In the genomic region with DNA sequence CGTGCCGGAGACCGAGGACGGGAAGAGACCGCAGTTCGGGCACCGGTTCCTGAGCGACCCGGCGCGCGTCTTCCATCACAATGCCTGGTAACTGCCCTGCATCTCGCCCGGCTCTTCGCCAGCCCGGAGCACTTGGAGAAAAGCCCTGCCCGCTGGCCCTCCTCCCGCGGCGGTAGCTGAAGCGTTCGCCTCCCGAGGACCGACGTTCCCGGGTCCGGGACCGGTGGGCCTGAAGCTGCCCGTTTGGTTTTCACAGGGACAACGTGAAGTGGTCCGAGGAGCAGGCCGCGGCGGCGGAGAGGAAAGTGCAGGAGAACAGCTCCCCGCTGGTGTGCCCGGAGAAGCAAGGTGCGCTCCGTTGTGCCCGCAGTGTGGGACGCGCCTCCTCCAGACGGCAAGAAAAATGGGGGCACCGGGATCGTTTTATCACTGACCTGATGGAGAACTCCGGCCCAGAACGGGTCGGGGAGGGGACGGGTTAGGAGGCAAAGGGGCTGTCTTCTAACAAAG, we compare ENCODE assay signal across 8 mouse cellular contexts. TPM values are rescaled to one million over a fixed set of nuclear protein-coding genes. Genes with fewer than 3 reads are reported as not detected.
DNase-seq lines count a peak whose midpoint lies in the region; ATAC-seq and TF ChIP-seq lines count a peak whose summit lies in the region.

No protein-coding gene starts in this region.

- H3K79me2 ChIP-seq in CH12.LX (replicated peaks; ENCODE audit: control insufficient read depth, extremely low read depth, insufficient read depth, poor library complexity, severe bottlenecking): peaks cover 33% of the 10 kb centered on the region

- peak; percentile 94 for TF ChIP-seq POLR2A in CH12.LX (IDR thresholded peaks at IDR 0.05; ENCODE audit: low read depth, low read length)
- no peak for TF ChIP-seq POLR2A in small intestine, adult 2 months (IDR thresholded peaks at IDR 0.05; ENCODE audit: low read depth, low read length)

- H3K9me3 ChIP-seq in heart, embryonic 14.5 days (ENCODE audit: control insufficient read depth, low read length): 0 out of 2 replicates have a peak, but pooled peaks cover 3% of the 10 kb centered on the region
- H3K9me3 ChIP-seq in CH12.LX (replicated peaks; ENCODE audit: low read length): no peaks in the 10 kb centered on the region
- no peaks in the 10 kb centered on the region for H3K9me3 ChIP-seq in limb, embryonic 15.5 days

- TF ChIP-seq RAD21 in CH12.LX (IDR thresholded peaks at IDR 0.05; ENCODE audit: low read depth, low read length): no peak

- H3K9ac ChIP-seq in heart, embryonic 14.5 days (ENCODE audit: low read length): peak overlapping the region; percentile 87
- H3K9ac ChIP-seq in CH12.LX (ENCODE audit: insufficient read depth, low read depth): peak overlapping the region; percentile 77
- H3K9ac ChIP-seq in limb, embryonic 15.5 days: peak overlapping the region; percentile 57

- peak overlapping the region; percentile 92 for H3K4me2 ChIP-seq in heart, embryonic 14.5 days (ENCODE audit: low read length)
- peak overlapping the region; percentile 87 for H3K4me2 ChIP-seq in CH12.LX (ENCODE audit: insufficient read depth, low read depth, poor library complexity, severe bottlenecking)
- peak overlapping the region; percentile 76 for H3K4me2 ChIP-seq in limb, embryonic 15.5 days

- peak overlapping the region; percentile 89 to 99 for H3K4me3 ChIP-seq in heart, embryonic 14.5 days (ENCODE audit: control insufficient read depth in 1 of 2, insufficient read depth in 1 of 2, low read depth in 1 of 2, low read length in 2 of 2)
- peak overlapping the region; percentile 95 to 100 (median 97) for H3K4me3 ChIP-seq in CH12.LX (replicated peaks in 1 of 3; ENCODE audit: low read depth in 2 of 3, low read length in 2 of 3, poor library complexity in 1 of 3)
- H3K4me3 ChIP-seq in limb, embryonic 15.5 days: peak overlapping the region; percentile 65
- peak overlapping the region; percentile 92 for H3K4me3 ChIP-seq in small intestine, adult 2 months (ENCODE audit: low read depth, low read length)

- no peak for TF ChIP-seq EP300 in CH12.LX (IDR thresholded peaks at IDR 0.05; ENCODE audit: low read length)

- under 1% methylated on average over 49 of the region's 49 CpGs for WGBS in heart, embryonic 14.5 days
- under 1% methylated on average over 48 of the region's 49 CpGs for WGBS in limb, embryonic 15.5 days
- under 1% methylated on average over 49 of the region's 49 CpGs for WGBS in small intestine, adult 2 months

- dilution Hi-C loops in CH12.LX (cut with MboI; ENCODE audit: extremely low pct_ligation_motif_present, extremely low pct_unique_long_range_greater_than_20kb, low sequenced_read_pairs): no loop called here

- H3K4me1 ChIP-seq in heart, embryonic 14.5 days (ENCODE audit: control insufficient read depth in 2 of 2, insufficient read depth in 2 of 2, low read length in 2 of 2): peaks cover 3 to 11% of the 10 kb centered on the region in 2 experiments; a peak in 3 of 4 replicates
- H3K4me1 ChIP-seq in CH12.LX (ENCODE audit: control insufficient read depth in 1 of 2, insufficient read depth in 2 of 2): peaks cover 5 to 28% of the 10 kb centered on the region in 2 experiments
- H3K4me1 ChIP-seq in limb, embryonic 15.5 days: peaks cover 12% of the 10 kb centered on the region
- H3K4me1 ChIP-seq in small intestine, adult 2 months (ENCODE audit: control insufficient read depth, insufficient read depth, insufficient read length, low read length): peaks cover 4% of the 10 kb centered on the region; the same call in 1 of the 2 replicates

- no peak overlapping the region for H3K27ac ChIP-seq in heart, embryonic 14.5 days (replicated peaks in 1 of 2; ENCODE audit: control insufficient read depth in 1 of 2, insufficient read depth in 1 of 2, low read depth in 2 of 2, low read length in 2 of 2)
- H3K27ac ChIP-seq in CH12.LX (ENCODE audit: insufficient read depth, low read depth): 0 out of 2 replicates have a peak overlapping the region, but pooled peaks have one; percentile 3
- no peak overlapping the region for H3K27ac ChIP-seq in limb, embryonic 15.5 days
- no peak overlapping the region for H3K27ac ChIP-seq in small intestine, adult 2 months (ENCODE audit: insufficient read depth, low read depth, low read length)

- intact Hi-C loops in heart, postnatal 36 days (cut with DNase I): loop anchor here (2.0 to 10.0 kb wide), 2 partner anchors 54 to 108 kb away; no protein-coding TSS in a partner anchor

- DNase-seq in heart, postnatal 36 days: no peak
- no peak for DNase-seq in CH12.LX (ENCODE audit: extremely low read depth)
- DNase-seq in gastrocnemius, adult 18-20 months (ENCODE audit: low spot score): no peak
- no peak for DNase-seq in right cerebral cortex, postnatal 4 days

- in situ Hi-C loops in CH12.LX (cut with MboI; ENCODE audit: low pct_ligation_motif_present, low pct_unique_long_range_greater_than_20kb, low sequenced_read_pairs): loop anchor here (10.0 kb wide), 3 partner anchors 102 to 542 kb away; no protein-coding TSS in a partner anchor

- no peak for TF ChIP-seq CTCF in CH12.LX (conservative IDR thresholded peaks at IDR 0.05 in 1 of 2, IDR thresholded peaks at IDR 0.05 in 1 of 2; ENCODE audit: low read depth in 2 of 2, low read length in 2 of 2)
- TF ChIP-seq CTCF in small intestine, adult 2 months (IDR thresholded peaks at IDR 0.05; ENCODE audit: extremely low read depth, insufficient read length, insufficient replicate concordance, low read depth, low read length): no peak

- peaks cover 28% of the 10 kb centered on the region for H3K36me3 ChIP-seq in heart, embryonic 14.5 days (ENCODE audit: control insufficient read depth, insufficient read depth, low read length)
- H3K36me3 ChIP-seq in CH12.LX (replicated peaks in 1 of 2; ENCODE audit: control insufficient read depth in 1 of 2, insufficient read depth in 1 of 2, low read length in 1 of 2): peaks cover 26 to 37% of the 10 kb centered on the region in 2 experiments
- peaks cover 25% of the 10 kb centered on the region for H3K36me3 ChIP-seq in limb, embryonic 15.5 days
- peaks cover 12% of the 10 kb centered on the region for H3K36me3 ChIP-seq in small intestine, adult 2 months (ENCODE audit: control insufficient read depth, insufficient read depth, low read length)

- no peaks in the 10 kb centered on the region for H3K27me3 ChIP-seq in heart, embryonic 14.5 days (ENCODE audit: control insufficient read depth, insufficient read depth, low read length)
- no peaks in the 10 kb centered on the region for H3K27me3 ChIP-seq in CH12.LX (replicated peaks)
- no peaks in the 10 kb centered on the region for H3K27me3 ChIP-seq in limb, embryonic 15.5 days
- H3K27me3 ChIP-seq in small intestine, adult 2 months (ENCODE audit: control insufficient read depth, insufficient read depth, low read length): no peaks in the 10 kb centered on the region

- ATAC-seq in heart, embryonic 14.5 days (ENCODE audit: insufficient number of reproducible peaks, insufficient read depth, low FRiP score, low read depth): no peak
- ATAC-seq in erythroblast, adult 5-6 weeks (replicated peaks; ENCODE audit: low FRiP score, poor library complexity, severe bottlenecking): peak; percentile 38
- ATAC-seq in limb, embryonic 15.5 days (ENCODE audit: insufficient number of reproducible peaks, low FRiP score, low TSS enrichment, low read depth): no peak; the same call in 1 of the 2 replicates

TF ChIP-seq in CH12.LX, 34 proteins besides CTCF, POLR2A, EP300 and RAD21 (continues in another document):
- TF ChIP-seq ZNF384 (IDR thresholded peaks at IDR 0.05; ENCODE audit: low read depth, low read length) (no peak), CHD2 (IDR thresholded peaks at IDR 0.05; ENCODE audit: low read length) (no peak), NELFE (IDR thresholded peaks at IDR 0.05; ENCODE audit: low read depth, low read length) (peak; percentile 89; the same call in 1 of the 2 replicates), SMC3 (IDR thresholded peaks at IDR 0.05; ENCODE audit: low read depth, low read length) (no peak), UBTF (IDR thresholded peaks at IDR 0.05; ENCODE audit: low read depth, low read length) (peak; percentile 93; the same call in 1 of the 2 replicates), TCF12 (IDR thresholded peaks at IDR 0.05; ENCODE audit: low read depth, low read length) (no peak)

RNA-seq across cellular contexts. Expression of a gene that starts 0.3 kb away (rescaled TPM):
- polyA plus RNA-seq in heart, embryonic 14.5 days (2014; fragmentation: Nextera tagmentation; extraction: Ambion mirVana): 25.2 and 26.0 TPM in 2 replicates
- 10 to 100 TPM; 10.9 to 11.2 TPM for total RNA-seq in heart, postnatal 36 days (2021)
- total RNA-seq in CH12.LX (2012; rRNA removed) (58.4 and 66.1 TPM in 2 replicates), CH12.LX (2014; rRNA removed) (112 and 118 TPM in 2 replicates)
- polyA plus RNA-seq in CH12.LX (2012; ENCODE audit: insufficient read length, low read depth): 94.6 and 102 TPM in 2 replicates
- total RNA-seq in erythroblast, adult 5-6 weeks (2015; ENCODE audit: low replicate concordance): 6.3 and 6.5 TPM in 2 replicates
- total RNA-seq in erythroblast, adult 5-6 weeks (2017; ENCODE audit: low replicate concordance): 4.7 and 5.3 TPM in 2 replicates
- polyA plus RNA-seq in limb, embryonic 15.5 days (2015; fragmentation: Nextera tagmentation; extraction: Ambion mirVana): 37.8 and 38.5 TPM in 2 replicates
- 3.6 and 4.6 TPM in 2 replicates for polyA plus RNA-seq in small intestine, adult 2 months (2012; rRNA removed)
- 1 to 10 TPM; 7.4 to 7.7 TPM for total RNA-seq in gastrocnemius, adult 18-20 months (2021)

RNA-seq across cellular contexts. Expression of a gene that starts 20.1 kb away (rescaled TPM):
- polyA plus RNA-seq in heart, embryonic 14.5 days (2014; fragmentation: Nextera tagmentation; extraction: Ambion mirVana): not detected in 2 replicates
- total RNA-seq in heart, postnatal 36 days (2021): not detected
- not detected in 2 replicates for total RNA-seq in CH12.LX (2012; rRNA removed)
- not detected in 2 replicates for total RNA-seq in CH12.LX (2014; rRNA removed)
- polyA plus RNA-seq in CH12.LX (2012; ENCODE audit: insufficient read length, low read depth): not detected in 2 replicates
- total RNA-seq in erythroblast, adult 5-6 weeks (2015; ENCODE audit: low replicate concordance): not detected in 2 replicates
- total RNA-seq in erythroblast, adult 5-6 weeks (2017; ENCODE audit: low replicate concordance): not detected in 2 replicates
- not detected in 2 replicates for polyA plus RNA-seq in limb, embryonic 15.5 days (2015; fragmentation: Nextera tagmentation; extraction: Ambion mirVana)
- not detected in 2 replicates for polyA plus RNA-seq in small intestine, adult 2 months (2012; rRNA removed)
- total RNA-seq in gastrocnemius, adult 18-20 months (2021): not detected

RNA-seq across cellular contexts. Expression of a gene that starts 52.0 kb away (rescaled TPM):
- polyA plus RNA-seq in heart, embryonic 14.5 days (2014; fragmentation: Nextera tagmentation; extraction: Ambion mirVana): 18.1 and 21.9 TPM in 2 replicates
- total RNA-seq in heart, postnatal 36 days (2021): 10 to 100 TPM; 39.6 to 41.2 TPM
- total RNA-seq in CH12.LX (2012; rRNA removed) (71.8 and 78.0 TPM in 2 replicates), CH12.LX (2014; rRNA removed) (90.6 and 96.5 TPM in 2 replicates)
- 85.1 and 103 TPM in 2 replicates for polyA plus RNA-seq in CH12.LX (2012; ENCODE audit: insufficient read length, low read depth)
- 27.2 and 36.3 TPM in 2 replicates for total RNA-seq in erythroblast, adult 5-6 weeks (2015; ENCODE audit: low replicate concordance)
- total RNA-seq in erythroblast, adult 5-6 weeks (2017; ENCODE audit: low replicate concordance): 67.6 and 70.0 TPM in 2 replicates
- polyA plus RNA-seq in limb, embryonic 15.5 days (2015; fragmentation: Nextera tagmentation; extraction: Ambion mirVana): 14.2 and 16.3 TPM in 2 replicates
- polyA plus RNA-seq in small intestine, adult 2 months (2012; rRNA removed): 1.9 and 5.3 TPM in 2 replicates
- 10 to 100 TPM; 37.5 to 40.0 TPM for total RNA-seq in gastrocnemius, adult 18-20 months (2021)

Comparison
In these comparisons a context has a peak if more than half of its experiments do, and no peak if none do; other contexts are left out.
1. RNA of a gene that starts 0.3 kb away (total RNA-seq): 58.4 to 118 TPM in CH12.LX; 10.9 to 11.2 TPM in heart, postnatal 36 days, 7.4 to 7.7 TPM in gastrocnemius, adult 18-20 months and 4.7 to 6.5 TPM in erythroblast, adult 5-6 weeks; every median in the first group is over 4 times any median in the second.
2. Peak in every context shown above with its lines, with median percentiles within 50 percentile points of each other: H3K4me2 ChIP-seq, H3K4me3 ChIP-seq and H3K9ac ChIP-seq.